In genomic region chr1:165075301-165076082, GRCm38 (mm10) we compare ENCODE assay signal across 8 mouse cellular contexts.
A peak's percentile ranks its signal among the peaks of the same experiment; 100 is the strongest.
DNase-seq lines count a peak whose midpoint lies in the region; ATAC-seq and TF ChIP-seq lines count a peak whose summit lies in the region.

No protein-coding gene starts in this region.

- H3K9ac ChIP-seq in lung, embryonic 14.5 days = no peak overlapping the region
- H3K9ac ChIP-seq in lung, postnatal 0 days (replicated peaks; ENCODE audit: low read depth) = no peak overlapping the region
- no peak overlapping the region for H3K9ac ChIP-seq in intestine, postnatal 0 days (ENCODE audit: low read depth, low read length)
- H3K9ac ChIP-seq in midbrain, embryonic 14.5 days (replicated peaks; ENCODE audit: low read length) = no peak overlapping the region; the same call in 1 of the 2 replicates

- 46% methylated on average over 5 of the region's 5 CpGs for WGBS in lung, embryonic 14.5 days
- 54% methylated on average over 5 of the region's 5 CpGs for WGBS in lung, postnatal 0 days
- WGBS in embryonic facial prominence, embryonic 10.5 days = 53% methylated on average over 5 of the region's 5 CpGs
- 50% methylated on average over 5 of the region's 5 CpGs for WGBS in intestine, postnatal 0 days
- WGBS in midbrain, embryonic 14.5 days = 21% methylated on average over 5 of the region's 5 CpGs

- no peak for ATAC-seq in lung, embryonic 14.5 days (ENCODE audit: insufficient read depth)
- ATAC-seq in lung, postnatal 0 days = no peak
- no peak for ATAC-seq in intestine, postnatal 0 days
- peak; percentile 88 for ATAC-seq in midbrain, embryonic 14.5 days (ENCODE audit: low FRiP score, low TSS enrichment)
- no peak for ATAC-seq in erythroid progenitor cell, adult 5-6 weeks (replicated peaks; ENCODE audit: low FRiP score, poor library complexity, severe bottlenecking)

- no peaks in the 10 kb centered on the region for H3K4me1 ChIP-seq in lung, embryonic 14.5 days (ENCODE audit: insufficient read depth)
- no peaks in the 10 kb centered on the region for H3K4me1 ChIP-seq in lung, postnatal 0 days (ENCODE audit: insufficient read depth, low read depth, low read length)
- peaks cover 8% of the 10 kb centered on the region for H3K4me1 ChIP-seq in embryonic facial prominence, embryonic 10.5 days
- no peaks in the 10 kb centered on the region for H3K4me1 ChIP-seq in intestine, postnatal 0 days (replicated peaks; ENCODE audit: control insufficient read depth, insufficient read depth, low read length)
- H3K4me1 ChIP-seq in midbrain, embryonic 14.5 days (ENCODE audit: control insufficient read depth, insufficient read depth, low read length) = peaks cover 24% of the 10 kb centered on the region

- no peaks in the 10 kb centered on the region for H3K9me3 ChIP-seq in lung, embryonic 14.5 days (ENCODE audit: low read depth, low read length)
- H3K9me3 ChIP-seq in lung, postnatal 0 days (ENCODE audit: low read length) = no peaks in the 10 kb centered on the region
- H3K9me3 ChIP-seq in embryonic facial prominence, embryonic 10.5 days = peaks cover 3% of the 10 kb centered on the region; the same call in 1 of the 2 replicates
- H3K9me3 ChIP-seq in intestine, postnatal 0 days (ENCODE audit: control insufficient read depth) = no peaks in the 10 kb centered on the region
- no peaks in the 10 kb centered on the region for H3K9me3 ChIP-seq in midbrain, embryonic 14.5 days (ENCODE audit: control insufficient read depth, low read length)

- no peaks in the 10 kb centered on the region for H3K36me3 ChIP-seq in lung, embryonic 14.5 days (ENCODE audit: insufficient read depth)
- H3K36me3 ChIP-seq in lung, postnatal 0 days (ENCODE audit: insufficient read depth, low read length) = no peaks in the 10 kb centered on the region
- H3K36me3 ChIP-seq in embryonic facial prominence, embryonic 10.5 days (replicated peaks) = no peaks in the 10 kb centered on the region
- H3K36me3 ChIP-seq in intestine, postnatal 0 days (ENCODE audit: control insufficient read depth, insufficient read depth) = no peaks in the 10 kb centered on the region
- no peaks in the 10 kb centered on the region for H3K36me3 ChIP-seq in midbrain, embryonic 14.5 days (ENCODE audit: control insufficient read depth, insufficient read depth, low read length)

- no peak overlapping the region for H3K4me3 ChIP-seq in lung, embryonic 14.5 days (ENCODE audit: low read depth, low read length)
- no peak overlapping the region for H3K4me3 ChIP-seq in lung, postnatal 0 days (ENCODE audit: low read depth, low read length)
- H3K4me3 ChIP-seq in embryonic facial prominence, embryonic 10.5 days = no peak overlapping the region
- H3K4me3 ChIP-seq in intestine, postnatal 0 days (ENCODE audit: low read depth, low read length) = no peak overlapping the region
- no peak overlapping the region for H3K4me3 ChIP-seq in midbrain, embryonic 14.5 days (replicated peaks; ENCODE audit: low read depth, low read length)

- DNase-seq in lung, embryonic 14.5 days = peak; percentile 13
- DNase-seq in lung, postnatal 0 days (ENCODE audit: low spot score) = no peak
- peak; percentile 24 for DNase-seq in embryonic facial prominence, embryonic 10.5 days (ENCODE audit: low spot score)
- peak; percentile 20 to 50 for DNase-seq in gastrocnemius, postnatal 36 days
- DNase-seq in midbrain, embryonic 14.5 days = peak; percentile 90
- no peak for DNase-seq in cerebellum, adult 18-20 months

- intact Hi-C loops in gastrocnemius, postnatal 36 days (cut with DNase I) = no loop called here

- no peaks in the 10 kb centered on the region for H3K27me3 ChIP-seq in lung, embryonic 14.5 days (ENCODE audit: insufficient read depth, low read length)
- H3K27me3 ChIP-seq in lung, postnatal 0 days (replicated peaks; ENCODE audit: insufficient read depth, low read length) = no peaks in the 10 kb centered on the region
- H3K27me3 ChIP-seq in embryonic facial prominence, embryonic 10.5 days (replicated peaks; ENCODE audit: low read depth, poor library complexity, severe bottlenecking) = no peaks in the 10 kb centered on the region
- H3K27me3 ChIP-seq in intestine, postnatal 0 days (replicated peaks; ENCODE audit: control insufficient read depth, insufficient read depth, low read length) = no peaks in the 10 kb centered on the region
- no peaks in the 10 kb centered on the region for H3K27me3 ChIP-seq in midbrain, embryonic 14.5 days (ENCODE audit: control insufficient read depth, insufficient read depth, low read length)

- no peak overlapping the region for H3K27ac ChIP-seq in lung, embryonic 14.5 days (ENCODE audit: low read depth)
- H3K27ac ChIP-seq in lung, postnatal 0 days (ENCODE audit: low read length) = no peak overlapping the region
- 0 out of 2 replicates have a peak overlapping the region, but pooled peaks have one; percentile 48 for H3K27ac ChIP-seq in embryonic facial prominence, embryonic 10.5 days (replicated peaks)
- no peak overlapping the region for H3K27ac ChIP-seq in intestine, postnatal 0 days (ENCODE audit: low read depth, low read length)
- H3K27ac ChIP-seq in midbrain, embryonic 14.5 days (replicated peaks; ENCODE audit: low read depth, low read length) = peak overlapping the region; percentile 90

- TF ChIP-seq CTCF in lung, embryonic 14.5 days (IDR thresholded peaks at IDR 0.05; ENCODE audit: low read depth) = 0 out of 2 replicates have a peak, but pooled peaks have one; percentile 5
- TF ChIP-seq CTCF in lung, postnatal 0 days (IDR thresholded peaks at IDR 0.05) = no peak
- peak; percentile 32 for TF ChIP-seq CTCF in intestine, postnatal 0 days (IDR thresholded peaks at IDR 0.05; ENCODE audit: low read depth)

- TF ChIP-seq EP300 in lung, postnatal 0 days (IDR thresholded peaks at IDR 0.05) = no peak

- no peak overlapping the region for H3K4me2 ChIP-seq in lung, embryonic 14.5 days
- H3K4me2 ChIP-seq in lung, postnatal 0 days (replicated peaks; ENCODE audit: low read depth, low read length) = no peak overlapping the region
- no peak overlapping the region for H3K4me2 ChIP-seq in intestine, postnatal 0 days (replicated peaks; ENCODE audit: low read depth)
- H3K4me2 ChIP-seq in midbrain, embryonic 14.5 days (ENCODE audit: low read length) = peak overlapping the region; percentile 26; the same call in 1 of the 2 replicates

Comparison
In these comparisons a context has a peak if more than half of its experiments do, and no peak if none do; other contexts are left out.
1. DNase-seq: peak in lung, embryonic 14.5 days (single experiment), embryonic facial prominence, embryonic 10.5 days (single experiment), gastrocnemius, postnatal 36 days (2 of 2) and midbrain, embryonic 14.5 days (single experiment); none in lung, postnatal 0 days (single experiment) and cerebellum, adult 18-20 months (0 of 2).
2. H3K27ac ChIP-seq: peak in embryonic facial prominence, embryonic 10.5 days (single experiment) and midbrain, embryonic 14.5 days (single experiment); none in lung, embryonic 14.5 days (single experiment), lung, postnatal 0 days (single experiment) and intestine, postnatal 0 days (single experiment).